Mouse (Mus musculus) ovary, adult 18-20 months (tissue): ENCODE data around the gene Hes7.
"Not testable (repeated sequence)": the region's sequence is repeated elsewhere in the genome, so short reads cannot be mapped to it uniquely, and the experiment has no call there.

ENCODE experiments used
- DNase-seq: peaks from one replicate; pipeline ENCODE4 v3.0.0; 2022; ENCODE audit warnings: low spot score, mixed read lengths

The Hes7 gene

DNA sequence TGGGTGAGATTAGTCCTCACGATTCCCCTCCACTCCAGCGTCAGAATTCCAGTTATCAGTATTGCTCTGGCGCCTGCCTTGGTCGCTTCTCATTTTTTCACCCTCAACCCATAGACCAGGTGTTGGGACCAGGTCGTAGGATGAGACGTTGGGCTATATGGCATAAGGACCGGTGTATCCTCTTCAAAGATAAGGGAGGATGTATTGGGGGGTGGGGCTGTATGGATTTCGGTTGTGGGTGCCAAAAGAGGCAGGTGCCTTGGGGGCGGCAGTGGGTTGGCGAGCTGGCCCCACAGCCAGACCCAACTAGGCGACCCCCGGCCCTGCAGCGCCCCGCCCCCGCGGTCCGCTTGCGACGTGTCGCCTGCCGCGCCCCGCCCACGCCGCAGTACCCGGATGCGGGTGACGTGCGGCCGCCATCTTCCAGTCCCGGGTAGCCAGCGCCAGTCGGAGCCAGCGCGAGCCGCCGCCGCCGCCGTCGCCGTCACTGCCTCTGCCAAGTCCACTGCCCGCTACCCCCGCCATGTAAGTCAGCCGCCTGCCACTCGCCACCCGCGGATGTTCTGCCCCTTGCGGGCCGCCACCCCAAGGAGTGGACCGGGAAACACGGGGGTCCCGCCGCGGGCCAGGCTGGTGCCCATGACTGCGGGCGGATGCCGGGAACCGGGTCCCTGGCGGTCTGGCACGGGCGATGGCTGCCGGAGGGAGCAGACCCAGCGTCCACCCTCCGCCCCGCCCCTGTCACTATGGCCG lies 31.9 kb upstream of the Hes7 start, which contains the start of gene Vamp2:
Vamp2 (plus strand) TSS at position 388 of the 753 bp plus-strand sequence.
- DNase-seq = peak; percentile 77

DNA sequence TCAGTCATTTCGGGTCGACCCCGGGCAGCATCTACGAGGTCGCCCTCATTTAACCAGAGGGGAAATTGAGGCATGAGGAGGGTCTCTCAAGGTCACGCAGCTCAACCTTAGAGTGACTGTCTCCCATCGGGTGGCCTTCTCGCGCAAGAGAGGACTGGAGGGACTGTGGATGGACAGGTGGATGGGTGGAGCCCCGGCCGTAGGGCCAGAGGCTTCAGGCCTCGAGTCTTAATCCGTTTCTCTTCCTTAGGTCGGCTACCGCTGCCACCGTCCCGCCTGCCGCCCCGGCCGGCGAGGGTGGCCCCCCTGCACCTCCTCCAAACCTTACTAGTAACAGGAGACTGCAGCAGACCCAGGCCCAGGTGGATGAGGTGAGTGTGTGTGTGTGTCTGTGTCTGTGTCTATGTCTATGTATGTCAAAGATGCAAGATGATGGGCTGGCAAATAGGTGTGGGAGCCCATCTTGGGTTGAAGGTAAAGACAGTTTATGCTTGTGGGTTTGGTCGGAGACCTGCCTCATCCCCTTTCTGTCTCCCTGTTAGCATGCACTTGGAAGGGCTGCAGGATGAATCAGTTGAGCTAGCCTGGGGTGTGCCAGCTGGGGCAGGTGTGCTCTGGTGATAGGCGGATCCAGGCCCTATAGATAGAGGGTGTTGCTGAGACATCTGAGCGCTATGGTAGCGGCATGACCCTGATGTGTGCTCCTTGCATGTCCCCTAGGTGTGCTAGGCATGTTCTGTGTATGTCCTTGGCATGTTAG lies 31.2 kb upstream of the Hes7 start:
- DNase-seq = no peak

DNA sequence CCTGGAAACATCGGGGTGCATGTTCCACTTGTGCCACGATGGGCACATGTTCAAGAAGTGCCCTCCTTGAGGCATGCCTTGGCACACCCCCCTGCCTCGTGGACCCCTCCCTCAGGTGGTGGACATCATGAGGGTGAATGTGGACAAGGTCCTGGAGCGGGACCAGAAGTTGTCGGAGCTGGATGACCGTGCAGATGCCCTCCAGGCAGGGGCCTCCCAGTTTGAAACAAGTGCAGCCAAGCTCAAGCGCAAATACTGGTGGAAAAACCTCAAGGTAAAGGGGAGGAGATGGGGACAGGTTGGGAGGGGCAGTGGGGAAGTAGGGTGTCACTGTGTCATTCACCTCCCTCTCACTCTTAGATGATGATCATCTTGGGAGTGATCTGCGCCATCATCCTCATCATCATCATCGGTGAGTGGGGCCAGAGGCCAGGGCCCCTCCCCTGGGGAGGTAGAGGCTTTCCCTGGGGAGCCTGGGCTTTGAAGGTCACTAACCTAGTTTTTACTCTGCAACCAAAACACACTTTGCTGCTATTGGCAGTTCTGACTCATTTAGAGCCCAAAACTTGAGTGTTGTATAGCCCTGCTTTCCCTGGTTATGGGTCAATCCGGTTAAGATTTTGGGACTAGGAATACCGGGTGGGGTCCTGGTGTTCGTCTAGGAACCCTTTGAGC lies 30.5 kb upstream of the Hes7 start:
- DNase-seq = no peak

DNA sequence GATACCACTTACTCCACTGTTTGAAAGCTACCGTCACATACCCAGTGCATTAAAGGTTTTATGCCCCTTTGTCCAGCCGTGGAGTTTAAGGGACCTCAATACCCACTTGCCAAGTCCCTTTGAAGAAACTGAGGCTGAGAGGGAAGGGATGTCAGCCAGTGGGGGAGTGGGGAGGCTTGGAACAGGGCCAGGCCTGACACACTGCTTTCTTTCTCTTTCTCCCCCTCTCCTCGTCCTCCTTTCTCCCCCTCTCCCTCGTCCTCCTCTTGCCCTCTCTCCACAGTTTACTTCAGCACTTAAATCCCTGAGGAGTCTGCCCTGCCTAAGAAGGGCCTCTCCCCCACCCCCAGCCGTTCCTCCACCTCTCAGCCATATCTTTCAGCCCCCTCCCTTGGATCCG lies 29.8 kb upstream of the Hes7 start:
- no peak for DNase-seq

DNA sequence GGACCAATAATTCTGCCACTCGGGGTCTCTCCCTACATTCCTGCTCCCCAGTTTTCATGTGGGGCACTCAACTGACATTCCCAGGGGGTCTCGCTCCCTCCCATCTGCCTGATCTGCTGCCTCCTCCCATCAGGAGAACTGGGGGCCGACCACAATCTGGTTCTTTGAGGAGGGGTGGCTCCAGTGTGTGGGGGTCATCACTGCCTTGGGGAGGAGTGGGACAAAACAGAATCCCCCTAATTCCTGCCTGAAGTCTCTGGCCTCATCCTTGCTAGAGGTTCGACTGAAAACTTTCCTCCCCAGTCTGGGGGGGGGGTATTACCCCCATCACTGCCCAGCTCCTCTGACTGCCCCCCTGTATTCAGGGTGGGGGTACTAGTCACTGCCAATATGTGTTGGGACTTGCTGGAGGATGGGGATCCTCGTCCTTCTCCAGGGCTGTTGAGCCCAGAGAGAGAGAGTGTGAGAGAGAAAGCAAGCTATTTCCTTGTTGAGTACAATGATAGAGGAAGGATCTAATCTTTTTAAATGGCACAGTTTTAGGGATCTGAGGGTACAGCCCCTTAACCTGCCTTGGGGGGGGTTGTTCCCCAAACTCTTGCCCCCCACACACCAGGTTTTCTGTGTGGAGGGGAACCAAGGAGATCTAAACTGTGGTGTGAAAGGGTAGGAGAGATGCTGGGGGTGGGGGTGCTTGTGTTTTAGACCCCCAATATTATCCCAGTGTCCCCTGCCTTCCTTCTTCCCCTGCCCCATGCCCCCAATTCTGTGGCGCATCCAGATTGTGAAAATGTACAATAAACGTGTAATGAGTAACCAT lies 28.4 kb upstream of the Hes7 start:
- no peak for DNase-seq

DNA sequence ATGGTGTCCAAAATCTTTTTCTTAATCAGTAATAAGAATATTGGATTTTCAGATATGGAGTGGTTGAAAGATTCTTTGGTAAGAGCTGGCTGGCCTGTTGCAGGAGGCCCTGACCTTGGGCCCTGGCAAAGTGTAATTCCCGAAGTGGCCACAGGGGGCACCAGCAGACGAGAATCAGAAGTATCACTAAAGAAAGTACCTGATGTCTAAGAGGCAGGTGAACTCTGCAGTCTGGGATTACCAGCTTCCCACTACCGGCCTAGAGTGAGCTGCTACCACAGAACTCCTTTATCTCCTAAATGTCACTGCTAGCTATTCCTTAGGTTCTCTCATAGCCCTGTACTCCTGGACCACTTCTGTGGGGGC lies 27.8 kb upstream of the Hes7 start:
- peak; percentile 69 for DNase-seq

GRCm38 (mm10) chr11:69092871-69093270 lies 27.3 kb upstream of the Hes7 start:
- DNase-seq = no peak

DNA sequence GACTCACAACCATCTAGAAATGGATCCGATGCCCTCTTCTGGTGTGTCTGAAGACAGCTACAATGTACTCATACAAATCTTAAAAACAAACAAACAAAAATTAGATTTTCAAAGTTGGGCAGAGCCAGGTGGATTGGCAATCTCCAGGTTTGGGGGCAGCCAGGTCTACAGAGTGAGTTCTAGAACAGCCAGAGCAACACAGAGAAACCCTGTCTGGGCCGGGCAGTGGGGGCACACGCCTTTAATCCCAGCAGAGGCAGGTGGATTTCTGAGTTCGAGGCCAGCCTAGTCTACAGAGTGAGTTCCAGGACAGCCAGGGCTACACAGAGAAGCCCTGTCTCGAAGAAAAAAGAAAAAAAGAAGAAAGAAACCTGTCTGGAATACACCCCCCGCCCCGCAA lies 26.3 kb upstream of the Hes7 start:
- not testable (repeated sequence) for DNase-seq

- DNase-seq = peak; percentile 100
Measured at GRCm38 (mm10) chr11:69094697-69095429, 25.3 kb upstream of the Hes7 start, which contains the start of gene Per1. Gene Per1, plus strand, starts transcription at chr11:69095217.

- no peak for DNase-seq
Measured at GRCm38 (mm10) chr11:69095511-69096231, 24.5 kb upstream of the Hes7 start.

DNA sequence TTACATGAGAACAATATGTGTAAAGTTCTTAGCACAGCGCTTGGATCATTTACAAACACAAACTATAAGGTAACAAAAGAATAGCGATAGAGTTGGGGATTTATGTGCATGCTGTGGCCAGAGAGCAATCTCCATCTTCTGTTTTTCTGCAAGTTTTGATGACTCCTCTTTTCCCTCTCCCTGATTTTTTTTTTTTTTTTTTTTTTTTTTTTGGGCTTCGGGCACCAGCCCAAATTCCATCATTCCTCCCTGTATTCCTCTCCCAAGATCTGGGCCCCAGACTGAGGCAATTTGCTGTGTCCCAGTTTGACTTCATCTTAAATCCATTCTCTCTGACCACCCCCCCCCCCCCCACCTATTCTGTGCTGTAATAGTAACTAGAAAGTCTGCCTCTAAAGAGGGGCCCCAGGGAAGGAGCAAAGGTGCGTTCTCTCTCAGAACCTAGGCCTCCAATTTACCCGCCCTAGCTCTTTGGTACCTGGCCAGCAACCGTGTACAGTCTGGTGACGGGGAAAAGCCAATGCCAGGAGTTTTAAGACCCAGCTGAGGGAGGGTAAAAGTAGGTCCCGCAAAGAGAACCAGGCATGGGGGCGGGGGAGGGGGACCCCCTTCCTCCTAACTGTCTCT lies 23.7 kb upstream of the Hes7 start:
- no peak for DNase-seq

- peak; percentile 99 for DNase-seq
Measured at GRCm38 (mm10) chr11:69096987-69097900, 23.0 kb upstream of the Hes7 start.

DNA sequence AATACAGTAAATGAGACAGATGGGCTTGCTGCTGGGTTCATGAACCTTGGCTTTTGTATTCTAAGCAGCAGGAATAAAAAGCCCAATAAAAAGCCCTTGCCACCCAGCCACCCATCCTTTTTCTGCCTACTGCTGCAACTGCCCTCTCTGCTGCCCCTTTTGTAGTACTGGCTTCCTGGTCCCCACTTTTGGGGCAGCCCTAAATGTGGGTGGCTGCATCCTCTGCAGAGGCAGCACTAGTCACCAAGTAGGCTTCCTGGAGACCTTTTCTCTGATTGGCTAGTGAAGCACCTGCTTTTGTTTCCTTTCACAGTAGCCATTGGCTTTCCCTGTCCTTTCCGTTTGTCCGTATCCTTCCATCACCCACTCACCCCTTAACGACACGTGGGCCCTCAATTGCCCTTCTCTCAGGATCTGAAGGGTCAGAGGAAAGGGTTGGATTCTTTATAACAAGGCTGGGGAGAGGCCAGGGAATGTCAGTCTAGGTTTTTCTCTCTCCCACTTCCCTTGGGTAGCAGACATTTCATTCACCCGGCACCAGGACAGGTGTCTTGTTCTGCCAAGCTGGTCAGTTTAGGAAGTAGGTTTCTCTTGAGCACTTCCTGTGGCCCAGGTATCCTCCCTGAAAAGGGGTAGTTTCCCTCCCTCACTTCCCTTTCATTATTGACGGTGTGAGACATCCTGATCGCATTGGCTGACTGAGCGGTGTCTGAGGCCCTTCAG lies 22.0 kb upstream of the Hes7 start:
- DNase-seq = no peak

DNA sequence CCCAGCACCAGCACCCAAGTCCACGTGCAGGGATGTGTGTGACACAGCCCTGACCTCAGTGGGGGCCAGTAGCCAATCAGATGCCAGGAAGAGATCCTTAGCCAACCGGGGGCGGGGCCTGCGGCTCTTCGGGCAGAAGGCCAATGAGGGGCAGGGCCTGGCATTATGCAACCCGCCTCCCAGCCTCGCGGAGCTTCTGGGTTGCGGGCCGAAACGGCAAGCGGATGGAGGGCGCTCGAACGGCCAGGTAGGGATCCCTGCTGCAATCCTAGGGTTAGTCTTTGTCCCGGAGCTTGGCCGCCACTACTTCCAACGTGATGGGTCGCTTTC lies 21.5 kb upstream of the Hes7 start:
- DNase-seq = peak; percentile 95

- DNase-seq = no peak
Measured at GRCm38 (mm10) chr11:69099177-69099914, 20.9 kb upstream of the Hes7 start.

DNA sequence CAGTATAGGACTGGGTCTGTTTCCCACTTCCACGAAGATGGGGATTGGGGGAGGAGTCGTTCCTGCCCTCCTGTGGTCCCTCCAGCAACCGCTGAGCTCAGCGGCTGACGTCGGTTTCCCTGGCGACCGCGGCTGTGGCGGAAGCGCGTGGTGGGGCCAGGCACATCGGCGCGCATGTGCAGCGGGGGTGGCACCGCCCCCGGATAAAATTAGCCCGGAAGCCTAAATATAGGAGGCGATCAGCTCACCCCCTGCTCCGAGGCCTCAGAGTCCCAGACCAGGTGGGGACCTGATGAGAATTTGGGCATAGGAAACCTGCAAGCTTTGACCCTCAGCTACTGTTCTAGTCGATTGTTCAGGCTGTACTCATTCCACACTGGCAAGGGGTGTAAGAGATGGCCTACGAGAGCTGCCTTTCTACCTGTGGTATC lies 20.3 kb upstream of the Hes7 start:
- DNase-seq = peak; percentile 87

DNA sequence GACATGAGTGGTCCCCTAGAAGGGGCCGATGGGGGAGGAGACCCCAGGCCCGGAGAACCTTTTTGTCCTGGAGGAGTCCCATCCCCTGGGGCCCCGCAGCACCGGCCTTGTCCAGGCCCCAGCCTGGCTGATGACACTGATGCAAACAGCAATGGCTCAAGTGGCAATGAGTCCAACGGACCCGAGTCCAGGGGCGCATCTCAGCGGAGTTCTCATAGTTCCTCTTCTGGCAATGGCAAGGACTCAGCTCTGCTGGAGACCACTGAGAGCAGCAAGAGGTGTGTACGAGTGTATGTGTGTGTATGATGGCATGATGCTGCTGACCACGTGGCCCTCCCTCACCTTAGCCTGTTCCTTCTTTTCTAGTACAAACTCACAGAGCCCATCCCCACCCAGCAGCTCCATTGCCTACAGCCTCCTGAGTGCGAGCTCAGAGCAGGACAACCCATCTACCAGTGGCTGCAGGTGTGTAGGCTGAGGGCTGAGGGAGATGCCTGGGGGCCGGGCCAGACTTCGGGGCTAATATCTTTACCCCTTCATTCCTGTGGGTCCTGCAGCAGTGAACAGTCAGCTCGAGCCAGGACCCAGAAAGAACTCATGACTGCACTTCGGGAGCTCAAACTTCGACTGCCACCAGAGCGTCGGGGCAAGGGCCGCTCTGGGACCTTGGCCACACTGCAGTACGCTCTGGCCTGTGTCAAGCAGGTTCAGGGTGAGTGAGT lies 19.4 kb upstream of the Hes7 start:
- DNase-seq = no peak
